ENCODE assay signal across 28 mouse cellular contexts in genomic region chr4:43546375-43547047, GRCm38 (mm10). TPM values are rescaled to one million over a fixed set of nuclear protein-coding genes. Genes with fewer than 3 reads are reported as not detected.
A peak's percentile ranks its signal among the peaks of the same experiment; 100 is the strongest.
DNase-seq lines count a peak whose midpoint lies in the region; ATAC-seq lines count a peak whose summit lies in the region.
"Had no signal": no experiment of that assay in that cellular context is flagged by ENCODE, and none has a peak within 500 bp of the region (broad histone marks: within the 10 kb centered on the region; RNA-seq: fewer than 3 reads in every experiment).

No protein-coding gene starts in this region.

- H3K9ac ChIP-seq in kidney, embryonic 14.5 days (ENCODE audit: low read depth, low read length) = no peak overlapping the region
- H3K9ac ChIP-seq: heart, embryonic 15.5 days; limb, embryonic 12.5 days; liver, postnatal 0 days; midbrain, embryonic 15.5 days; neural tube, embryonic 15.5 days had no signal

- H3K9me3 ChIP-seq in kidney, embryonic 14.5 days (ENCODE audit: control insufficient read depth, low read length) = no peaks in the 10 kb centered on the region
- H3K9me3 ChIP-seq: embryonic facial prominence, embryonic 10.5 days; forebrain, embryonic 10.5 days; heart, embryonic 15.5 days; hindbrain, embryonic 10.5 days; limb, embryonic 12.5 days; midbrain, embryonic 15.5 days; neural tube, embryonic 15.5 days had no signal

- no peak for ATAC-seq in kidney, embryonic 14.5 days (ENCODE audit: low FRiP score, low TSS enrichment)
- ATAC-seq: forebrain, embryonic 16.5 days; hindbrain, embryonic 16.5 days; intestine, postnatal 0 days; liver, postnatal 0 days; lung, postnatal 0 days; midbrain, embryonic 15.5 days had no signal

- no peaks in the 10 kb centered on the region for H3K27me3 ChIP-seq in kidney, embryonic 14.5 days (ENCODE audit: control insufficient read depth, insufficient read depth, low read length)
- H3K27me3 ChIP-seq: heart, embryonic 15.5 days; limb, embryonic 12.5 days; midbrain, embryonic 15.5 days; neural tube, embryonic 15.5 days had no signal

- no peak overlapping the region for H3K4me3 ChIP-seq in kidney, embryonic 14.5 days (ENCODE audit: low read length)
- H3K4me3 ChIP-seq: embryonic facial prominence, embryonic 10.5 days; forebrain, embryonic 10.5 days; heart, adult 2 months; heart, embryonic 15.5 days; hindbrain, embryonic 10.5 days; layer of hippocampus, adult 2 months; limb, embryonic 12.5 days; midbrain, embryonic 15.5 days; neural tube, embryonic 15.5 days had no signal

- peaks cover 100% of the 10 kb centered on the region for H3K36me3 ChIP-seq in kidney, embryonic 14.5 days (ENCODE audit: control insufficient read depth, insufficient read depth, low read length)

- intact Hi-C loops in heart, postnatal 25 days (cut with DNase I) = no loop called here

- no peak overlapping the region for H3K27ac ChIP-seq in kidney, embryonic 14.5 days (ENCODE audit: low read depth, low read length)
- H3K27ac ChIP-seq: embryonic facial prominence, embryonic 10.5 days; forebrain, embryonic 10.5 days; heart, adult 2 months; heart, embryonic 15.5 days; hindbrain, embryonic 10.5 days; layer of hippocampus, adult 2 months; limb, embryonic 12.5 days; macrophage; midbrain, embryonic 15.5 days; neural tube, embryonic 15.5 days had no signal

- peak; percentile 92 for DNase-seq in heart, adult 11 months
- no peak for DNase-seq in heart, postnatal 25 days (ENCODE audit: low spot score)
- DNase-seq in kidney, adult 9 months = peak; percentile 61
- peak; percentile 84 for DNase-seq in adrenal gland, postnatal 10 days
- DNase-seq in kidney, postnatal 25 days = peak; percentile 64 to 65
- DNase-seq in right cerebral cortex, postnatal 4 days = no peak
- DNase-seq: cerebellum, adult 11-12 months; gastrocnemius, postnatal 25 days; heart, adult 2 months; liver, postnatal 0 days; retina, postnatal 1 day; right cerebral cortex, postnatal 25 days; thymus, postnatal 14 days had no signal

- H3K4me1 ChIP-seq in kidney, embryonic 14.5 days (ENCODE audit: control insufficient read depth, insufficient read depth, low read length) = no peaks in the 10 kb centered on the region
- H3K4me1 ChIP-seq: forebrain, embryonic 10.5 days; hindbrain, embryonic 10.5 days; limb, embryonic 12.5 days; midbrain, embryonic 15.5 days; neural tube, embryonic 15.5 days had no signal

- H3K4me2 ChIP-seq in kidney, embryonic 14.5 days (replicated peaks; ENCODE audit: low read depth, low read length) = no peak overlapping the region
- H3K4me2 ChIP-seq: heart, embryonic 15.5 days; limb, embryonic 12.5 days; liver, embryonic 11.5 days; midbrain, embryonic 15.5 days; neural tube, embryonic 15.5 days had no signal

- WGBS in kidney, embryonic 14.5 days = 91% methylated on average over 12 of the region's 12 CpGs

RNA-seq across cellular contexts. Expression of gene Creb3, which starts 15.6 kb away (rescaled TPM):
- total RNA-seq in heart, postnatal 25 days (2021) = 10 to 100 TPM; 45.8 to 48.3 TPM
- polyA plus RNA-seq in kidney, embryonic 14.5 days (2014; fragmentation: Nextera tagmentation; extraction: Ambion mirVana) = 50.2 and 55.7 TPM in 2 replicates
- total RNA-seq in adrenal gland, postnatal 10 days (2021) = 100 to 1,000 TPM in 1 of 2 experiments, 10 to 100 TPM in 1; 90.4 to 108 TPM

RNA-seq across cellular contexts. Expression of gene Tln1, which starts 16.0 kb away (rescaled TPM):
- 100 to 1,000 TPM; 115 to 124 TPM for total RNA-seq in heart, postnatal 25 days (2021)
- polyA plus RNA-seq in kidney, embryonic 14.5 days (2014; fragmentation: Nextera tagmentation; extraction: Ambion mirVana) = 72.6 and 87.2 TPM in 2 replicates
- total RNA-seq in adrenal gland, postnatal 10 days (2021) = 100 to 1,000 TPM; 171 to 192 TPM

RNA-seq across cellular contexts. Expression of gene Tpm2, which starts 22.9 kb away (rescaled TPM):
- total RNA-seq in heart, postnatal 25 days (2021) = 10 to 100 TPM; 25.2 to 40.7 TPM
- polyA plus RNA-seq in kidney, embryonic 14.5 days (2014; fragmentation: Nextera tagmentation; extraction: Ambion mirVana) = 208 and 212 TPM in 2 replicates
- total RNA-seq in adrenal gland, postnatal 10 days (2021) = 100 to 1,000 TPM; 203 to 822 TPM

RNA-seq across cellular contexts. Expression of gene Rgp1, which starts 32.0 kb away (rescaled TPM):
- 10 to 100 TPM; 29.5 to 36.7 TPM for total RNA-seq in heart, postnatal 25 days (2021)
- 27.9 and 34.4 TPM in 2 replicates for polyA plus RNA-seq in kidney, embryonic 14.5 days (2014; fragmentation: Nextera tagmentation; extraction: Ambion mirVana)
- 10 to 100 TPM; 41.7 to 54.1 TPM for total RNA-seq in adrenal gland, postnatal 10 days (2021)

RNA-seq across cellular contexts. Expression of gene Gba2, which starts 32.2 kb away (rescaled TPM):
- 10 to 100 TPM; 13.5 to 14.3 TPM for total RNA-seq in heart, postnatal 25 days (2021)
- polyA plus RNA-seq in kidney, embryonic 14.5 days (2014; fragmentation: Nextera tagmentation; extraction: Ambion mirVana) = 13.1 and 17.9 TPM in 2 replicates
- total RNA-seq in adrenal gland, postnatal 10 days (2021) = 10 to 100 TPM; 10.5 to 15.4 TPM

Comparison
In these comparisons a context has a peak if more than half of its experiments do, and no peak if none do; other contexts are left out.
1. DNase-seq: peak in heart, adult 11 months (single experiment), kidney, adult 9 months (single experiment), adrenal gland, postnatal 10 days (single experiment) and kidney, postnatal 25 days (2 of 2); none in heart, postnatal 25 days (single experiment) and right cerebral cortex, postnatal 4 days (single experiment).
2. RNA of gene Tpm2, which starts 22.9 kb away (total RNA-seq): 203 to 822 TPM in adrenal gland, postnatal 10 days; 25.2 to 40.7 TPM in heart, postnatal 25 days; every median in the first group is over 4 times any median in the second.